Mouse (Mus musculus): Measurements from ENCODE around the gene Sorbs2.

Gene Sorbs2

DNA sequence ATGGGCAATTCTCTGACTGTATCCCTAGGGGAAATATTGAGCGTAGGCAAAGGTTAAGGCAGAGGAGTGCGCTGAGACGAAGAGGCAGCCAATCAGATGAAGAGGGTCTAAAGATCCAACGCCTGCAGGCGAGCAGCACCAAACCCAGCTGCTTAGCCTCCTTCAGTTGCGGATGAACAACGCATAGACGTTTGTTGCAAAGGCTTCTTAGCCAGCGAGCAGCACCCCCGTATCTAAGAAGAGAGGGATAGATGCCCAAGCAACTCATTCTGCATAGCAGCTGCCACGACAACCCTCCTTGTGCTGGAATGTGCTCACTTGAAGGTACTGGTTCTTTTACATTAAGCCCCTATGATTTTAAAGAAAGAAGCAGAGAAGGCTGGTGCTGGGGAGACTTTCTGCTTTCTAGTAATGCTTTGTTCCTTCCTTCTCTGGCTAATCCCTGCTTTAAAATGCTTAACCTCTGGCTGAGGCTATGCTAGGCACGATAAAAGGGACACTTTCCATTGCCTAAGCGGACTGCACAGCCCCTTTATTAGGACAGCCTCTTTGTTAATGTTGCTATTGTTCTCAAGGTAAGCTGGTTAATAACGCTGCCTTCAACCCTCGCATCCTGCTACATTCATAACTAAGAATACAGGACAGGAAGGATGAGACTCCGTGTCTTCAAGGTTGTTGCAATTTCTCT lies at the start of gene Sorbs2:
Gene Sorbs2, plus strand, starts transcription at position 155 of the 688 bp plus-strand sequence.
- peak; percentile 18 for DNase-seq (ENCODE audit: extremely low spot score, low spot score)

GRCm38 (mm10) chr8:45457874-45458273 lies 49.7 kb upstream of the Sorbs2 start:
- DNase-seq (ENCODE audit: extremely low spot score, low spot score): no peak

- DNase-seq (ENCODE audit: extremely low spot score, low spot score): no peak
These were observed 38.6 kb upstream of the Sorbs2 start for GRCm38 (mm10) chr8:45469006-45469405.

DNA sequence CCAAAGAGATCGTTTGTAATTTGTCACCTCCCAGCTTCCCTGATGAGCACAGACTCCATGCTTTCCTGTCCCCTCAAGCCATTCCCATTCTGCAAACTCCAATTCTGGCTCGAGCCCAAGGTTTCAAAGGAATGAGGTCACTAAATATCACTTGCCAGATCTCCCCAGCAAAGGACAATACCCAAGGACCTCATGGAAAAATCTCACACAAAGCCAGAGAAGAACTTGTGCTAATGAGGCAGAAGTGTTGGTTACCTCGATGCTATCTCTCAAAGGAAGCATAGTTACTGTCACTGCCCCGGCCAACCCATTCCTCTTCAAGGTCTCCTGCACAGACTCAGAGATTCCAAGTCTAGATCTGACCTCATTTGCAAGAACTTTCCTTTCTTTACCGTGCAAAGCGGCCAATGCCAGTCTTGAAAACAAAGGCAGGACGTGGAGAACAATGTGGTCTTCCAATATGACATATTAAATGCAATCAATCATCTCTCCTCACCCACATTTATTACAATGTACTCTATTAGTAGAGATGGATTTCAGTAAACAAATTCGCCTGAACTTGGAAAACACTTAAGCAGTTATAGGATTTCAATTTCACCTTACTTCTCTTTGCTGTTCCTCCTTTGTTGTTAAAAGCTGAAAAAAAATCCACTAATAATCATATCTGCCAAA lies 37.9 kb upstream of the Sorbs2 start:
- DNase-seq (ENCODE audit: extremely low spot score, low spot score): no peak

GRCm38 (mm10) chr8:45480886-45481285 lies 26.7 kb upstream of the Sorbs2 start:
- DNase-seq (ENCODE audit: extremely low spot score, low spot score): no peak

DNA sequence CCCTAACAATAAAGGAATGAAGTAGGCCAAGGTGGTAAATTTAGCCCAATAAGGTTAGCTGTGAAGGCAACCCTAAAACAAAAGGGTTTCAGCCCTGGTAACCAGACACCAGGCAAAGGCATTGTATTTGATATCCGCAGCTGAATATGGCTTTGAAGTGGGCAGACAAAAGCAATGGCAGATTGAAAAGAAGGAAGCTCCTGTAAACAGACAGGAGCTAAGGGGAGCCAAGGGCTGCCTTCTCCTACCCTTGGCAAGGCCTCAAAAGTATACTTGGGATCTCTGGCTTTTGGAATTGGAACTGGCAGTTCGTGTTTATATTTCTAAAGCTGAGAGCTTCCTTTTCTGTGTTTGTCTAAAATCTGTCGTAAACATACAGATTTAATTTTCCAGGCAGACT lies 21.3 kb upstream of the Sorbs2 start:
- DNase-seq (ENCODE audit: extremely low spot score, low spot score): no peak

DNA sequence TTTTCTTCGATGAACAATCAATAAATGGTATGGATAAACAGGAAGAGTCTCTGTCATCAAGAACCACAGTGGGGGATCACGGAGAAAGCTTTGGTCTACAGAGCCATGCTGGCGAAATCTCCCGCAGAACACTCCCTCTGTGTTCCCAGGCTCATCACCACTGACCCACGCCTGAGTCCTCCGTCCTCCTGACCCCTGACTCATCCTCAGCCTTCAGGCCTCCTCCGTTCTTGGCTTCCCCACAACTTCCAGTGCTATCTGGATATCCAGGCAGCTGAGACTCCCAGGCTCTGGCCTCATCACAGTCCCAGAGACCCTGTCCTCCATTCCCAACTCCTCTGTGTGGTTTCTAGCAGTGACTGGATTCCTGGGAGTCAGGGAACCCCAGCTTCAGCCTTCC lies 3.6 kb upstream of the Sorbs2 start:
- no peak for DNase-seq (ENCODE audit: extremely low spot score, low spot score)

GRCm38 (mm10) chr8:45506376-45506775 lies 1.2 kb upstream of the Sorbs2 start:
- no peak for DNase-seq (ENCODE audit: extremely low spot score, low spot score)

DNA sequence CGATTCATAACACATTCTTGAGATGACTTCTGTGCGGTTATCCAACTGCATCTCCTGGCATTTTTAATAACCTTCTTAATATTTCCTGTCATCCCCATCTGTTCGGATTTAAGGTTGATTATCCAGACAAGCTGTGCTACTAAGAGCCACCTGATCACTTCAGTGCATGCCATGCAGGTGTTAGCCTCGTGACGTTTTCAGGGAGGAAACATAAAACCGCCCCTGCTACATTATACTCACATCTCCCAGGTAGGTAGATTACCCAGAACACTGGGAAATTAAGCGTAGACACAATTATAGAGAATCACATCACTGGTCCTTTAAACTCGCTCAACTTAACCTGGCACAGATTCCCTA lies 333 bp upstream of the Sorbs2 start:
- no peak for DNase-seq (ENCODE audit: extremely low spot score, low spot score)

DNA sequence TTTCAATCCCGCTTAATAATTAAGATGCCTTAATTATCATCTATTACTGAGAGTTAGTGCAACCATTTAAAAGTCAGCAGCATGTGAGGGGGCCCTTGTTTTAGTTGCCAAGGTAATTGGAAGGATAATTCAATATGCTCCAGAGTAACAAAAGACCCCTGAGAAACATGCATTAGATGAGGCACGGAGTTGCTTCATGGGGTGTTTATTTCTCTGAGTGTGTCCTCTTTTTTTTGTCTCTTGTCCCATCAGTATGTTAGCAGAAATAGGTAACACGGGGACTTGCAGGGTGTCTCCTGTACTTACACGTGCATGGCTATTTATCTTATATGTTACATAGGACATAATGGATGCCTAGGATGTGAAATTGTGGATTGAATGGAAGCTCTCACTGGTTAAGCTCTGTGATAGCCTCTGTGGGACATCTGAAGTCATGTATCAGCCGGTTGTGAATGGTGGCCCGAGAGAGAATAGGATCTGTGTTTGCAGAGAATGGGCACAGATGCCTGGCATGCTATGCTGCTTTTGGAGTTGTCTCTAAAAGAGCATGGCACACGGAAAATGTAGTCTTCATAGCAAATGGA lies 1.0 kb downstream of the Sorbs2 start:
- no peak for DNase-seq (ENCODE audit: extremely low spot score, low spot score)

GRCm38 (mm10) chr8:45512369-45512768 lies 4.8 kb downstream of the Sorbs2 start:
- DNase-seq (ENCODE audit: extremely low spot score, low spot score): no peak

DNA sequence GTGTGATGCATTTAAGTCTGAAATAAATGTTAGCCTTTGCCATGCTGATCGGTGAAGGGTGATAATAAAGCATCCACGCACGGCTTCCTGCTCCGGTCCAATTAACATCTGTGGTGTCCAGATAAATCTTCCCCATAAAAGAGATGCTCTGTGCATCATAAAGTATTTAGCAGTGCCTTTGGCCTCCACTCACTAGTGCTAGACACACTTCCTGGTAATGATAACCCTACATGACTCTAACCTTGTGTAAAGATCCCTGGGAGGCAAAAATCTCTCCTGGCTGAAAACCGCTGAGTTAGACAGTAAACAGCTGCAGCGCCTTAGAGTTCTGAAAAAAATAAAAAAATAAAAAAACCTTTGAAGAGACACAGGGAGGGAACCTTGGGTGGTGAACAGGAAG lies 14.0 kb downstream of the Sorbs2 start:
- DNase-seq (ENCODE audit: extremely low spot score, low spot score): no peak

- no peak for DNase-seq (ENCODE audit: extremely low spot score, low spot score)
These were observed 20.1 kb downstream of the Sorbs2 start for GRCm38 (mm10) chr8:45527708-45528107.

GRCm38 (mm10) chr8:45528890-45529289 lies 21.3 kb downstream of the Sorbs2 start:
- no peak for DNase-seq (ENCODE audit: extremely low spot score, low spot score)

GRCm38 (mm10) chr8:45536578-45536977 lies 29.0 kb downstream of the Sorbs2 start:
- DNase-seq (ENCODE audit: extremely low spot score, low spot score): no peak

DNA sequence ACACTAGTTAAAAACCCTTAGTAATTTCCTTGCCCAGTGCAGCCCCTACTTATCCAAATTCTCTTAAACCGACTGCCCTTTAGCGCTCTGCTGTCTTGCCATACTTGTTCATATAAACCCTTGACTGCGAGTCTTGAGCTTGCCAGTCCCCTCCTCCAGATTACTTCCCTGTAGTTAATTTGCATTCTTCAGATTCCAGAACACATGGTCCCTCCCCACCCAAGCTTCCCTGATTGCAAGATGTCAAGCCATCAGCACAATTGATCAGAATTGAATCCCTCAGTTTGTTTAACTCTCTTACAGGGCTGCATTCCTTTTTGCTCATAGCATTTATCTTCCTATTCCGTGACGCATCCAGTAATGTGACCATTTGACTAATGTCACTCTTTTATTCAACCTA lies 32.9 kb downstream of the Sorbs2 start:
- DNase-seq (ENCODE audit: extremely low spot score, low spot score): no peak

- DNase-seq (ENCODE audit: extremely low spot score, low spot score): no peak
These were observed 44.6 kb downstream of the Sorbs2 start for GRCm38 (mm10) chr8:45552175-45552574.

- no peak for DNase-seq (ENCODE audit: extremely low spot score, low spot score)
These were observed 47.0 kb downstream of the Sorbs2 start for GRCm38 (mm10) chr8:45554627-45555026.

DNA sequence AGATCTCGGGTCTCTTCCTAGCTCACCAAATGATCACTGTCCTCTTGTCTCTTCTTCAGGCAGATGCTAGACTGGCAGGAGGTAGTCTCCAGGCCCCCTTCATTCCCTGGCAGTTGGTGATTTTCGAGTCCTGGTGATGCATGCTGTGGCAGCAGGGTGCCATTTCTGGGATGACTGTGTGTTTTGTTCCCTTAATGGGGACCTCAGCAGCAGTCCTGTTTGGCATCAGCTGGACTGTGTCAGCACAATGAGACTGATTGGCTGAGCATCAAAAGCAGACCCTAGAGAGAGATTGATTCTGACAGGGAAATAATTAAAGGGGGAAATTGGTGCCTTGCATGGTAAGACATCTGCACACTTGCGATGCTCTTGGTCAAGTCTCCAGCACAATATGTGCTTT lies 50.3 kb downstream of the Sorbs2 start:
- peak; percentile 15 for DNase-seq (ENCODE audit: extremely low spot score, low spot score)

- no peak for DNase-seq (ENCODE audit: extremely low spot score, low spot score)
These were observed 50.8 kb downstream of the Sorbs2 start for GRCm38 (mm10) chr8:45558426-45558825.

DNA sequence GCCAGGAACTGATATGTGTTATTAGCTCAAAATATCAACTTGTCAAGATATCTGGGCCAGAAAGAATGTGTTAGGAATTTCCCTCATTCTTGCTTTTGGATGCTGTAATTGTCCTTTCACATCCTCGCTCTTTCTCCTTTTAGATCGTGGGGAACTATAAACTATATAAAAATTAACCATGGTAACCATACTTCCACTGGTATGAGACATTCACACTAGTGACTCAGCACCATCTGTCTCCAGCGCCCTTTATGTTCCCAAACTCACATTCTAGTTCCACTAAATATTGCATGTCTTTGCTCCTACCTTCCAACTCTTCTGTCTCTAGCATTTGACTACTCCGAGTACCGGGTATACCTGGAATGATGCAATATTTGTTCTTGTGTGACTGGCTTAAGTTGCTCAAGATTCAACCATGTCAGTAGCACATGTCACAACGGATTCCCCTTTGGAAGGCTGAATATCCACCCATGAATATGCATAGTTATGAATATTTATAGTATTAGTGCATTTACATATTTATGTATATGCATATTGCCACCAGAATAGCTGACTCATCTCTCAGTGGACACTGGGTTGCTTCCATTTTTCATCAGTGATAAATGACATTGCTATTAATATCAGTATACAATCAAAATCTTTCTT lies 51.7 kb downstream of the Sorbs2 start:
- no peak for DNase-seq (ENCODE audit: extremely low spot score, low spot score)

DNA sequence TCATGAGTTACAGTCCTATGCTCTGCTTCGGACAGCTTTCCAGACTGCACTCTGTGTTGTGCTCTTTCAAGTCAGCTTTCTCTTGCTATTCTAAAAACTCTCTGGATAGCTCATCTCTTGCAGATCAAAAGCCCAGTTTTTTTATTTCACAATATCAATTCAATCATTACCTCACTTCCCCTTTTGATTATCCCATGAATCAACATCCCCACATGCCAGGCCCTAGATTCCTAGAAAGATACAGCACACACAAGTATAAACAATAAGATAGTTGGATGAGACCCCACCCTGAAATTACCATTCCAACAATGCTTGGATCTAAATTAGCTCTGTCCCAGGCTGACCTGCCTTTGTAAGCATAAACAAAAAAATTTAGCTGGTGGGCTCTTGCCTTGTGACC lies 57.6 kb downstream of the Sorbs2 start:
- no peak for DNase-seq (ENCODE audit: extremely low spot score, low spot score)
